Mouse (Mus musculus) lung, adult 2 months (tissue): ENCODE results near the gene Gm609. TPM values are rescaled to one million over a fixed set of nuclear protein-coding genes. Genes with fewer than 3 reads are reported as not detected.
"Not testable (repeated sequence)": the region's sequence is repeated elsewhere in the genome, so short reads cannot be mapped to it uniquely, and the experiment has no call there.

Experiments
- DNase-seq: peaks from one replicate; pipeline ENCODE4 v3.0.0; 2022
- H3K4me1 ChIP-seq: fragments of 200-500 bp; 2 replicates; pipeline ENCODE4 v1.6.1; 2011; ENCODE audit warnings: low read length; ENCODE audit not compliant: control insufficient read depth, insufficient read depth
- H3K4me3 ChIP-seq: fragments of 200-500 bp; replicated peaks from 2 replicates; pipeline ENCODE3; 2011; ENCODE audit warnings: low read depth, mild to moderate bottlenecking, control low read depth, low read length; ENCODE audit errors: extremely low read depth
- CTCF ChIP-seq: fragments of 200-500 bp; IDR thresholded peaks from 2 replicates; pipeline ENCODE4 v1.5.1; 2011; ENCODE audit warnings: mild to moderate bottlenecking, low read length, control low read depth; ENCODE audit not compliant: insufficient read depth
- POLR2A ChIP-seq: fragments of 200-500 bp; IDR thresholded peaks from 2 replicates; pipeline ENCODE4 v1.6.1; 2011; ENCODE audit warnings: low read depth, mild to moderate bottlenecking, control low read depth, low read length, borderline replicate concordance; ENCODE audit errors: extremely low read depth
- WGBS: fragments of 180-500 bp; shearing (Covaris S2); methylation state at CpG from one replicate; pipeline ENCODE4 v1.1.7; 2018; 5-methylcytosine and 5-hydroxymethylcytosine counted together
- polyA plus RNA-seq: library from polyadenylated mRNA; depleted of rRNA; stranded (reverse); fragments of >200 nt; gene quantifications from 2 replicates; pipeline ENCODE4 v1.2.3, GENCODE M21; 2012

Gene Gm609
- polyA plus RNA-seq, 1 experiment: not detected

- Histone ChIP-seq H3K4me3 (no peak overlapping the region), H3K4me1 (no peaks in the 10 kb centered on the region)
- TF ChIP-seq CTCF (no peak), POLR2A (no peak)
- DNase-seq: no peak
Observed at GRCm38 (mm10) chr16:45435591-45435990, 57.2 kb downstream of the Gm609 start.

- Histone ChIP-seq H3K4me1 (no peaks in the 10 kb centered on the region), H3K4me3 (no peak overlapping the region)
- DNase-seq: no peak
- WGBS: 84% methylated on average over 9 of the region's 9 CpGs
- TF ChIP-seq POLR2A (no peak), CTCF (no peak)
Observed at GRCm38 (mm10) chr16:45427651-45428050, 65.1 kb downstream of the Gm609 start.

GRCm38 (mm10) chr16:45413497-45413896, 79.3 kb downstream of the Gm609 start:
- TF ChIP-seq POLR2A (no peak), CTCF (0 out of 2 replicates have a peak, but pooled peaks have one; percentile 13)
- Histone ChIP-seq H3K4me1 (no peaks in the 10 kb centered on the region), H3K4me3 (no peak overlapping the region)
- DNase-seq: no peak

GRCm38 (mm10) chr16:45409064-45409446, 83.7 kb downstream of the Gm609 start:
- DNase-seq, H3K4me1 ChIP-seq: not testable (repeated sequence)
- peak overlapping the region; percentile 68 for H3K4me3 ChIP-seq
- 15% methylated on average over 7 of the region's 7 CpGs for WGBS

GRCm38 (mm10) chr16:45408425-45409063, 84.2 kb downstream of the Gm609 start, which contains the start of gene Cd200:
Cd200 (minus strand) TSS chr16:45409053.
- peak within 1 kb of the TSS; percentile 68 for H3K4me3 ChIP-seq
- peak; percentile 28; the same call in 1 of the 2 replicates for TF ChIP-seq CTCF
- TF ChIP-seq POLR2A: peak; percentile 95
- peak; percentile 68 for DNase-seq
- WGBS: under 1% methylated on average over 28 of the region's 28 CpGs
- H3K4me1 ChIP-seq: peaks cover 5% of the 10 kb centered on the region

- H3K4me1 ChIP-seq: peaks cover 7% of the 10 kb centered on the region
- H3K4me3 ChIP-seq: peak overlapping the region; percentile 68
- WGBS: 12% methylated on average over 9 of the region's 9 CpGs
- no peak for DNase-seq
- no peak for TF ChIP-seq POLR2A
- no peak for TF ChIP-seq CTCF
Observed at GRCm38 (mm10) chr16:45407645-45408400, 84.9 kb downstream of the Gm609 start.

- TF ChIP-seq CTCF (no peak), POLR2A (no peak)
- Histone ChIP-seq H3K4me1 (peaks cover 13% of the 10 kb centered on the region), H3K4me3 (peak overlapping the region; percentile 71)
- no peak for DNase-seq
- 40% methylated on average over 5 of the region's 5 CpGs for WGBS
Observed at GRCm38 (mm10) chr16:45407091-45407490, 85.7 kb downstream of the Gm609 start.

- Histone ChIP-seq H3K4me3 (no peak overlapping the region), H3K4me1 (peaks cover 37% of the 10 kb centered on the region)
- WGBS: 33% methylated on average over 2 of the region's 2 CpGs
- no peak for DNase-seq
- TF ChIP-seq POLR2A (no peak), CTCF (no peak)
Observed at GRCm38 (mm10) chr16:45402951-45403350, 89.8 kb downstream of the Gm609 start.

- no peak for DNase-seq
- Histone ChIP-seq H3K4me1 (peaks cover 40% of the 10 kb centered on the region), H3K4me3 (no peak overlapping the region)
- TF ChIP-seq POLR2A (no peak), CTCF (no peak)
- 78% methylated on average over 1 of the region's 1 CpGs for WGBS
Observed at GRCm38 (mm10) chr16:45402036-45402435, 90.7 kb downstream of the Gm609 start.
